Mouse (Mus musculus) cortical plate, adult 2 months (tissue): Measurements from ENCODE around the gene Ager.

ENCODE experiments used
- CTCF ChIP-seq: fragments of 200-500 bp; IDR thresholded peaks from 2 replicates; pipeline ENCODE4 v1.5.1; 2011; ENCODE audit warnings: mild to moderate bottlenecking, control low read depth, low read length; ENCODE audit not compliant: insufficient read depth; ENCODE audit errors: extremely low read depth
- POLR2A ChIP-seq: fragments of 200-500 bp; IDR thresholded peaks from 2 replicates; pipeline ENCODE4 v1.6.1; 2011; ENCODE audit warnings: mild to moderate bottlenecking, low read length, control low read depth; ENCODE audit not compliant: insufficient read depth; ENCODE audit errors: extremely low read depth

- TF ChIP-seq POLR2A (no peak), CTCF (no peak)
Observed at GRCm38 (mm10) chr17:34624981-34625380, 27.3 kb downstream of the Ager start.
